Mouse (Mus musculus) liver, postnatal 0 days (tissue): ENCODE data around the gene Olfr862. TPM values are rescaled to one million over a fixed set of nuclear protein-coding genes. Genes with fewer than 3 reads are reported as not detected.

Experiments
- ATAC-seq: fragments of 200-750 bp; cut with Nextera tagmentation; 2 replicates; pipeline ENCODE4 v1.8.0; 2017; ENCODE audit warnings: mild to moderate bottlenecking, moderate library complexity
- DNase-seq: peaks from one replicate; pipeline ENCODE4 v3.0.0-alpha.2; 2016
- H3K27ac ChIP-seq: fragments of 300-500 bp; sonication (generic); 2 replicates; pipeline ENCODE4 v1.5.1; 2014; ENCODE audit warnings: antibody characterized with exemption, moderate library complexity, mild to moderate bottlenecking, low read depth
- H3K27me3 ChIP-seq: fragments of 300-500 bp; sonication (generic); 2 replicates; pipeline ENCODE4 v1.6.1; 2014; ENCODE audit warnings: low read length, control low read depth, mixed read lengths; ENCODE audit not compliant: insufficient read depth
- H3K36me3 ChIP-seq: fragments of 300-500 bp; sonication (generic); replicated peaks from 2 replicates; pipeline ENCODE4 v1.6.1; 2014; ENCODE audit warnings: mild to moderate bottlenecking, control low read depth, low read length, moderate library complexity, mixed read lengths; ENCODE audit not compliant: insufficient read depth
- H3K4me1 ChIP-seq: fragments of 300-500 bp; sonication (generic); 2 replicates; pipeline ENCODE4 v1.6.1; 2014; ENCODE audit warnings: antibody characterized with exemption, mild to moderate bottlenecking, control low read depth; ENCODE audit not compliant: insufficient read depth
- H3K4me2 ChIP-seq: fragments of 300-500 bp; sonication (generic); 2 replicates; pipeline ENCODE4 v1.6.1; 2014; ENCODE audit warnings: low read depth, mild to moderate bottlenecking, low read length, moderate library complexity, mixed read lengths
- H3K4me3 ChIP-seq: fragments of 300-500 bp; sonication (generic); 2 replicates; pipeline ENCODE4 v1.5.1; 2014; ENCODE audit warnings: low read depth, low read length
- H3K9ac ChIP-seq: fragments of 300-500 bp; sonication (generic); replicated peaks from 2 replicates; pipeline ENCODE4 v1.6.1; 2014; ENCODE audit warnings: mild to moderate bottlenecking, moderate library complexity
- H3K9me3 ChIP-seq: fragments of 300-500 bp; sonication (generic); 2 replicates; pipeline ENCODE4 v1.6.1; 2016; ENCODE audit warnings: mild to moderate bottlenecking, control low read depth, low read length, mixed read lengths
- CTCF ChIP-seq: sonication (generic); IDR thresholded peaks from 2 replicates; pipeline ENCODE4 v1.5.1; 2016; ENCODE audit warnings: antibody characterized with exemption, low read depth
- EP300 ChIP-seq: IDR thresholded peaks from 2 replicates; pipeline ENCODE4 v1.6.1; 2016; ENCODE audit warnings: antibody characterized with exemption, low read depth, mild to moderate bottlenecking
- WGBS: fragments of 180-500 bp; shearing (Covaris S2); extraction: QIAGEN DNeasy Blood & Tissue Kit; methylation state at CpG from one replicate; pipeline ENCODE4 v1.1.7; 2014; ENCODE audit not compliant: insufficient replicate concordance; 5-methylcytosine and 5-hydroxymethylcytosine counted together
- polyA plus RNA-seq: library from polyadenylated mRNA; unstranded; fragments of >200 nt; fragmentation: Nextera tagmentation; extraction: Ambion mirVana; gene quantifications from 2 replicates; pipeline ENCODE4 v1.2.1, GENCODE M21; 2015

Gene Olfr862
- polyA plus RNA-seq, result not detected in 2 replicates

- H3K9me3 ChIP-seq, result no peaks in the 10 kb centered on the region
- no peaks in the 10 kb centered on the region for H3K27me3 ChIP-seq
- H3K9ac ChIP-seq, result no peak within 1 kb of the TSS
- no peak for DNase-seq
- H3K4me2 ChIP-seq, result no peak within 1 kb of the TSS
- no peak for ATAC-seq
- no peak within 1 kb of the TSS for H3K4me3 ChIP-seq
- H3K27ac ChIP-seq, result no peak within 1 kb of the TSS
- H3K36me3 ChIP-seq, result no peaks in the 10 kb centered on the region
- TF ChIP-seq EP300 (no peak), CTCF (no peak)
- H3K4me1 ChIP-seq, result no peaks in the 10 kb centered on the region
These were observed at the start of gene Olfr862 for GRCm38 (mm10) chr9:19887904-19888303. Gene Olfr862, minus strand, starts transcription at chr9:19888004.

- Histone ChIP-seq H3K36me3 (no peaks in the 10 kb centered on the region), H3K27me3 (no peaks in the 10 kb centered on the region), H3K9me3 (no peaks in the 10 kb centered on the region), H3K4me1 (no peaks in the 10 kb centered on the region), H3K27ac (no peak within 1 kb of the TSS), H3K4me3 (no peak within 1 kb of the TSS), H3K9ac (no peak within 1 kb of the TSS), H3K4me2 (no peak within 1 kb of the TSS)
- ATAC-seq, result no peak
- WGBS, result 76% methylated on average over 2 of the region's 2 CpGs
- no peak for DNase-seq
- TF ChIP-seq CTCF, result no peak
- no peak for TF ChIP-seq EP300
These were observed 28.8 kb upstream of the Olfr862 start, which contains the start of gene Olfr77 for GRCm38 (mm10) chr9:19916565-19916964. Gene Olfr77, plus strand, starts transcription at chr9:19916865.

- Histone ChIP-seq H3K4me2 (no peak overlapping the region), H3K9ac (no peak overlapping the region), H3K4me1 (no peaks in the 10 kb centered on the region), H3K36me3 (no peaks in the 10 kb centered on the region), H3K9me3 (no peaks in the 10 kb centered on the region), H3K27me3 (no peaks in the 10 kb centered on the region), H3K27ac (no peak overlapping the region), H3K4me3 (no peak overlapping the region)
- TF ChIP-seq CTCF, result no peak
- no peak for TF ChIP-seq EP300
- 48% methylated on average over 4 of the region's 4 CpGs for WGBS
- DNase-seq, result no peak
- no peak for ATAC-seq
These were observed 23.4 kb upstream of the Olfr862 start for GRCm38 (mm10) chr9:19911170-19911569.

- WGBS, result 64% methylated on average over 1 of the region's 1 CpGs
- Histone ChIP-seq H3K27ac (no peak within 1 kb of the TSS), H3K4me1 (no peaks in the 10 kb centered on the region), H3K4me2 (no peak within 1 kb of the TSS), H3K27me3 (no peaks in the 10 kb centered on the region), H3K9ac (no peak within 1 kb of the TSS), H3K9me3 (no peaks in the 10 kb centered on the region), H3K36me3 (no peaks in the 10 kb centered on the region), H3K4me3 (no peak within 1 kb of the TSS)
- ATAC-seq, result no peak
- DNase-seq, result no peak
- TF ChIP-seq CTCF, result no peak
These were observed 38.2 kb downstream of the Olfr862 start, which contains the start of gene Olfr860 for GRCm38 (mm10) chr9:19849647-19850046. Gene Olfr860, minus strand, starts transcription at chr9:19849747.

Other genes with a start within 250 kb of the Olfr862 start
- gene Olfr857, start 178.6 kb downstream of the Olfr862 start, polyA plus RNA-seq, result not detected in 2 replicates
- not detected in 2 replicates for gene Olfr58, start 107.7 kb downstream of the Olfr862 start, polyA plus RNA-seq
- gene Olfr859, start 83.1 kb downstream of the Olfr862 start, polyA plus RNA-seq, result not detected in 2 replicates
- not detected in 2 replicates for gene Olfr860, start 38.3 kb downstream of the Olfr862 start, polyA plus RNA-seq
- gene Olfr77, start 28.9 kb upstream of the Olfr862 start, polyA plus RNA-seq, result 0.23 and 0.26 TPM in 2 replicates
- gene Olfr866, start 140.0 kb upstream of the Olfr862 start, polyA plus RNA-seq, result not detected in 2 replicates
- not detected in 2 replicates for gene Olfr867, start 169.6 kb upstream of the Olfr862 start, polyA plus RNA-seq
- gene Olfr868, start 210.6 kb upstream of the Olfr862 start, polyA plus RNA-seq, result not detected in 2 replicates
- not detected in 2 replicates for gene Olfr869, start 241.0 kb upstream of the Olfr862 start, polyA plus RNA-seq